Mouse (Mus musculus): ENCODE measurements around the gene Hoxa4. TPM values are rescaled to one million over a fixed set of nuclear protein-coding genes. Genes with fewer than 3 reads are reported as not detected.

Hoxa4 gene
- total RNA-seq, 2 experiments from 2014 or later: 0.69 to 1.3 TPM

- intact Hi-C loops (cut with DNase I): loop anchor here (5.0 kb wide), 1 partner anchor 1052 kb away; no protein-coding TSS in a partner anchor
- peak in 1 of 2 experiments; percentile 9 for DNase-seq
Observed at GRCm38 (mm10) chr6:52229558-52230416, 38.2 kb upstream of the Hoxa4 start.

GRCm38 (mm10) chr6:52228475-52229465, 37.2 kb upstream of the Hoxa4 start:
- DNase-seq: peak in 1 of 2 experiments; percentile 29
- intact Hi-C loops (cut with DNase I): no loop called here

GRCm38 (mm10) chr6:52227470-52228222, 36.1 kb upstream of the Hoxa4 start:
- DNase-seq: no peak
- intact Hi-C loops (cut with DNase I): no loop called here

GRCm38 (mm10) chr6:52226569-52227257, 35.2 kb upstream of the Hoxa4 start:
- intact Hi-C loops (cut with DNase I): no loop called here
- DNase-seq: peak; percentile 23 to 24

GRCm38 (mm10) chr6:52225612-52226568, 34.3 kb upstream of the Hoxa4 start:
- intact Hi-C loops (cut with DNase I): no loop called here
- peak in 1 of 2 experiments; percentile 26 for DNase-seq

- DNase-seq: no peak
- intact Hi-C loops (cut with DNase I): loop anchor here (5.0 kb wide), 2 partner anchors 353 to 1043 kb away; no protein-coding TSS in a partner anchor
Observed at GRCm38 (mm10) chr6:52224895-52225611, 33.5 kb upstream of the Hoxa4 start.

GRCm38 (mm10) chr6:52223939-52224760, 32.6 kb upstream of the Hoxa4 start:
- no peak for DNase-seq
- intact Hi-C loops (cut with DNase I): loop anchor here (5.0 kb wide), 2 partner anchors 352 to 1042 kb away; no protein-coding TSS in a partner anchor

- intact Hi-C loops (cut with DNase I): loop anchor here (5.0 kb wide), 2 partner anchors 350 to 1040 kb away; no protein-coding TSS in a partner anchor
- DNase-seq: no peak
Observed at GRCm38 (mm10) chr6:52222729-52223128, 31.2 kb upstream of the Hoxa4 start.

- DNase-seq: no peak
- intact Hi-C loops (cut with DNase I): loop anchor here (2.0 to 5.0 kb wide), 3 partner anchors 350 to 1040 kb away; no protein-coding TSS in a partner anchor
Observed at GRCm38 (mm10) chr6:52221993-52222685, 30.6 kb upstream of the Hoxa4 start.

- intact Hi-C loops (cut with DNase I): loop anchor here (2.0 to 5.0 kb wide), 3 partner anchors 349 to 1039 kb away; no protein-coding TSS in a partner anchor
- peak; percentile 88 to 92 for DNase-seq
Observed at GRCm38 (mm10) chr6:52221337-52221992, 29.9 kb upstream of the Hoxa4 start, which contains the start of gene Hoxa7. Gene Hoxa7, minus strand, starts transcription at chr6:52221854.

GRCm38 (mm10) chr6:52220865-52221310, 29.3 kb upstream of the Hoxa4 start:
- intact Hi-C loops (cut with DNase I): loop anchor here (2.0 to 5.0 kb wide), 3 partner anchors 349 to 1039 kb away; no protein-coding TSS in a partner anchor

GRCm38 (mm10) chr6:52220003-52220864, 28.7 kb upstream of the Hoxa4 start:
- DNase-seq: peak in 1 of 2 experiments; percentile 37
- intact Hi-C loops (cut with DNase I): loop anchor here (2.0 to 5.0 kb wide), 3 partner anchors 348 to 1038 kb away; no protein-coding TSS in a partner anchor

More at GRCm38 (mm10) chr6:52220865-52221310, 29.3 kb upstream of the Hoxa4 start:
- DNase-seq: no peak

GRCm38 (mm10) chr6:52219234-52219942, 27.8 kb upstream of the Hoxa4 start:
- peak in 1 of 2 experiments; percentile 29 for DNase-seq

More at GRCm38 (mm10) chr6:52219234-52219942, 27.8 kb upstream of the Hoxa4 start:
- intact Hi-C loops (cut with DNase I): no loop called here
